Mouse (Mus musculus): Measurements from ENCODE around the gene Mylk3. TPM values are rescaled to one million over a fixed set of nuclear protein-coding genes. Genes with fewer than 3 reads are reported as not detected.
A peak's percentile ranks its signal among the peaks of the same experiment; 100 is the strongest.

The Mylk3 gene
- polyA plus RNA-seq, 1 experiment from 2014 or later = 40.7 TPM

- H3K4me1 ChIP-seq = 0 out of 2 replicates have a peak, but pooled peaks cover 4% of the 10 kb centered on the region
- H3K27me3 ChIP-seq (replicated peaks) = no peaks in the 10 kb centered on the region
- 82% methylated on average over 4 of the region's 4 CpGs for WGBS (ENCODE audit: insufficient replicate concordance)
- no peak overlapping the region for H3K4me3 ChIP-seq
- peaks cover 84% of the 10 kb centered on the region for H3K36me3 ChIP-seq
- H3K4me2 ChIP-seq = no peak overlapping the region
- H3K9ac ChIP-seq = no peak overlapping the region
- no peak overlapping the region for H3K27ac ChIP-seq
- no peak for ATAC-seq
- no peaks in the 10 kb centered on the region for H3K9me3 ChIP-seq (replicated peaks)
These were observed 32.9 kb downstream of the Mylk3 start for GRCm38 (mm10) chr8:85353287-85353686.

DNA sequence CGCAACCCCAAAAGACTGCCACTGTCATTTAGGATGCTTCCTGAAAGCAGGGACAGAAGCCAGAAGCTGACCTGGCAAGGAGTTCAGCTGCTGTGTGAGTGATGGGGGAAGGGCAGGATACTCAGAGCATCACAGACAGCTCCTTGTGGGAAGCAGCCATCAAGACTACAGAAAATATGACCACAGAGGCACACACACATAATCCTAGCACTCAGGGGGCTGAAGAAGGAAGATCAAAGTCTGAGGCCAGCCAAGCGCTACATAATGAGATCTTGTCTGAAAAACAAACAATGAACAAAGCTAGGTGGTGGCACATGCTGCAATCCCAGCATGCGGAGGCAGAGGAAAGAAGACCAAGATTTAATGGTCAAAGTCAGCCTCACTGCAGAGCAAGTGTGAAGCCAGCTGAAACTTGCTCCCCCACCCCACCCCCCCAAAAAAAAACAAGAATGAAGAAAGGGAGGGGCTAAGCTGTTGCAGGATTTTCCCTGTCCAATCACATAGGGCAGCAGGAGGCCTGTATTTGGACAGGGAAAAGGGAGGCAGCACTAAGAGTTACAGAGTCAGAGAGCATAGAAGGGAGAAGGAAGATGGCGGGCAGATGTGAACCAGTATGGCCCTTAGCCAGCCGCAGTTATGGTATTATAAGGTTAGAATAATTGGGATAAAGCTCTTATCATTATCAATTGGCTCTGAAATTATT is 46.1 kb downstream of the Mylk3 start:
- no peak for ATAC-seq
- WGBS (ENCODE audit: insufficient replicate concordance) = 90% methylated on average over 5 of the region's 5 CpGs
- Histone ChIP-seq H3K4me1 (peaks cover 17% of the 10 kb centered on the region), H3K9ac (no peak overlapping the region), H3K36me3 (peaks cover 58% of the 10 kb centered on the region), H3K9me3 (replicated peaks) (no peaks in the 10 kb centered on the region), H3K27ac (no peak overlapping the region), H3K27me3 (replicated peaks) (no peaks in the 10 kb centered on the region), H3K4me3 (no peak overlapping the region), H3K4me2 (no peak overlapping the region)

- 74% methylated on average over 4 of the region's 4 CpGs for WGBS (ENCODE audit: insufficient replicate concordance)
- H3K27ac ChIP-seq = no peak overlapping the region
- peaks cover 21% of the 10 kb centered on the region for H3K4me1 ChIP-seq
- H3K4me2 ChIP-seq = no peak overlapping the region
- no peaks in the 10 kb centered on the region for H3K27me3 ChIP-seq (replicated peaks)
- H3K9ac ChIP-seq = no peak overlapping the region
- peaks cover 61% of the 10 kb centered on the region for H3K36me3 ChIP-seq
- no peak overlapping the region for H3K4me3 ChIP-seq
- ATAC-seq = no peak
- H3K9me3 ChIP-seq (replicated peaks) = no peaks in the 10 kb centered on the region
These were observed 48.5 kb downstream of the Mylk3 start for GRCm38 (mm10) chr8:85337681-85338080.

GRCm38 (mm10) chr8:85336211-85336933 is 49.8 kb downstream of the Mylk3 start:
- no peak for ATAC-seq
- no peak overlapping the region for H3K4me2 ChIP-seq
- H3K36me3 ChIP-seq = peaks cover 57% of the 10 kb centered on the region
- no peaks in the 10 kb centered on the region for H3K27me3 ChIP-seq (replicated peaks)
- H3K9ac ChIP-seq = no peak overlapping the region
- H3K27ac ChIP-seq = peak overlapping the region; percentile 29
- H3K9me3 ChIP-seq (replicated peaks) = no peaks in the 10 kb centered on the region
- peaks cover 21% of the 10 kb centered on the region for H3K4me1 ChIP-seq
- WGBS (ENCODE audit: insufficient replicate concordance) = 72% methylated on average over 6 of the region's 6 CpGs
- no peak overlapping the region for H3K4me3 ChIP-seq

GRCm38 (mm10) chr8:85335105-85335504 is 51.0 kb downstream of the Mylk3 start:
- H3K27me3 ChIP-seq (replicated peaks) = no peaks in the 10 kb centered on the region
- peaks cover 21% of the 10 kb centered on the region for H3K4me1 ChIP-seq
- no peak overlapping the region for H3K4me3 ChIP-seq
- ATAC-seq = peak; percentile 74
- H3K36me3 ChIP-seq = peaks cover 52% of the 10 kb centered on the region
- peak overlapping the region; percentile 39 for H3K27ac ChIP-seq
- no peaks in the 10 kb centered on the region for H3K9me3 ChIP-seq (replicated peaks)
- H3K9ac ChIP-seq = no peak overlapping the region
- 0 out of 2 replicates have a peak overlapping the region, but pooled peaks have one; percentile 2 for H3K4me2 ChIP-seq

GRCm38 (mm10) chr8:85329506-85329905 is 56.6 kb downstream of the Mylk3 start:
- H3K4me2 ChIP-seq = no peak overlapping the region
- H3K9me3 ChIP-seq (replicated peaks) = no peaks in the 10 kb centered on the region
- H3K27ac ChIP-seq = no peak overlapping the region
- no peak overlapping the region for H3K9ac ChIP-seq
- no peaks in the 10 kb centered on the region; the same call in 1 of the 2 replicates for H3K4me1 ChIP-seq
- H3K27me3 ChIP-seq (replicated peaks) = no peaks in the 10 kb centered on the region
- WGBS (ENCODE audit: insufficient replicate concordance) = 70% methylated on average over 1 of the region's 1 CpGs
- peaks cover 72% of the 10 kb centered on the region for H3K36me3 ChIP-seq
- no peak overlapping the region for H3K4me3 ChIP-seq
- ATAC-seq = no peak

GRCm38 (mm10) chr8:85327036-85327435 is 59.1 kb downstream of the Mylk3 start:
- H3K36me3 ChIP-seq = peaks cover 75% of the 10 kb centered on the region
- ATAC-seq = no peak
- 74% methylated on average over 9 of the region's 9 CpGs for WGBS (ENCODE audit: insufficient replicate concordance)

DNA sequence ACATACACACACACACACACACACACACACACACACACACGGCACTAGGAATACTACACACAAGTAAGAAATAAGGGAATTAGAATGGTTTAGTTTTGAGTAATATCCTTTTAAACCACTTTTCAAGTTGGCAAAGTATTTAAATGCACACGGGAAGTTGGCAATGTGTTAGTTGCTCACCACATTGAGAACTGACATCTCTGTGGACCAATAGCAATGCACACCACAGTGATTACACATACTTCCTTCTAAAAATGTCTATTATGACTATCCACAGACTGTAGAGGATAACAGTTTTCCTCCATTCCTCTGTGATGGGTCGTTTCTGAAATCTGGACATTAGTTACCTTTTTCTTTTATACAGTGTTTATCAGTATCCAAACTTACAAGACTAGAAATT is 63.1 kb downstream of the Mylk3 start:
- no peak overlapping the region for H3K4me3 ChIP-seq
- H3K27ac ChIP-seq = no peak overlapping the region
- H3K36me3 ChIP-seq = peaks cover 64% of the 10 kb centered on the region
- H3K4me2 ChIP-seq = no peak overlapping the region
- no peak for ATAC-seq
- peaks cover 32% of the 10 kb centered on the region for H3K4me1 ChIP-seq
- H3K9me3 ChIP-seq (replicated peaks) = peaks cover 4% of the 10 kb centered on the region; the same call in 1 of the 2 replicates
- no peaks in the 10 kb centered on the region for H3K27me3 ChIP-seq (replicated peaks)
- WGBS (ENCODE audit: insufficient replicate concordance) = 75% methylated on average over 3 of the region's 3 CpGs
- no peak overlapping the region for H3K9ac ChIP-seq

More at GRCm38 (mm10) chr8:85327036-85327435, 59.1 kb downstream of the Mylk3 start:
- Histone ChIP-seq H3K4me2 (no peak overlapping the region), H3K9me3 (replicated peaks) (no peaks in the 10 kb centered on the region), H3K27me3 (replicated peaks) (no peaks in the 10 kb centered on the region), H3K27ac (no peak overlapping the region), H3K4me1 (peaks cover 10% of the 10 kb centered on the region), H3K9ac (no peak overlapping the region), H3K4me3 (no peak overlapping the region)

GRCm38 (mm10) chr8:85321981-85322380 is 64.2 kb downstream of the Mylk3 start:
- Histone ChIP-seq H3K27ac (no peak overlapping the region), H3K4me1 (peaks cover 40% of the 10 kb centered on the region), H3K9me3 (replicated peaks) (peaks cover 5% of the 10 kb centered on the region; the same call in 1 of the 2 replicates), H3K4me3 (no peak overlapping the region), H3K27me3 (replicated peaks) (no peaks in the 10 kb centered on the region), H3K36me3 (peaks cover 54% of the 10 kb centered on the region), H3K9ac (no peak overlapping the region), H3K4me2 (no peak overlapping the region)
- WGBS (ENCODE audit: insufficient replicate concordance) = 88% methylated on average over 15 of the region's 15 CpGs
- no peak for ATAC-seq

DNA sequence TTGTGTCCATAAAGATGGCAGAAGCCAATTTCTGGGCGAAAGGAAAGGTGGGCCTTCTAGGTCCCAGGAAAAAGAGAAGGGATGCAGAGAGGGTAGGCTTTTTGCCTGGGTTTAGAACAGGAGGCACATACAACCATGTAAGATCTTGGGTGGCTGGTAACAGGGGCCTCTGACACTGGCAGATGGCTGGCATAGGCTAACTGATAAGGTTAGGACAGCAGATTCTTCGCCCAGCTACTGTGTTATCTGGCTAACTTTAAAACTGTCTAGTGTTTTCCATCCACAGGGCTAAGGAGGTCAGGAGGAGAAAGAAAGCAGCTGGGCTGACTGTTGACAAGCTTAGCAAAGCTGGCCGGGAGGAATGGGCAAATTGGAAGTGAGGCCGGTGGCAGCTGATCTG is 67.6 kb downstream of the Mylk3 start:
- peak overlapping the region; percentile 90 for H3K27ac ChIP-seq
- peak overlapping the region; percentile 50; the same call in 1 of the 2 replicates for H3K9ac ChIP-seq
- H3K36me3 ChIP-seq = peaks cover 22% of the 10 kb centered on the region
- H3K4me3 ChIP-seq = peak overlapping the region; percentile 10; the same call in 1 of the 2 replicates
- H3K27me3 ChIP-seq (replicated peaks) = no peaks in the 10 kb centered on the region
- peaks cover 43% of the 10 kb centered on the region for H3K4me1 ChIP-seq
- 45% methylated on average over 4 of the region's 4 CpGs for WGBS (ENCODE audit: insufficient replicate concordance)
- peak overlapping the region; percentile 60 for H3K4me2 ChIP-seq
- H3K9me3 ChIP-seq (replicated peaks) = peaks cover 5% of the 10 kb centered on the region; the same call in 1 of the 2 replicates
- peak; percentile 99 for ATAC-seq

DNA sequence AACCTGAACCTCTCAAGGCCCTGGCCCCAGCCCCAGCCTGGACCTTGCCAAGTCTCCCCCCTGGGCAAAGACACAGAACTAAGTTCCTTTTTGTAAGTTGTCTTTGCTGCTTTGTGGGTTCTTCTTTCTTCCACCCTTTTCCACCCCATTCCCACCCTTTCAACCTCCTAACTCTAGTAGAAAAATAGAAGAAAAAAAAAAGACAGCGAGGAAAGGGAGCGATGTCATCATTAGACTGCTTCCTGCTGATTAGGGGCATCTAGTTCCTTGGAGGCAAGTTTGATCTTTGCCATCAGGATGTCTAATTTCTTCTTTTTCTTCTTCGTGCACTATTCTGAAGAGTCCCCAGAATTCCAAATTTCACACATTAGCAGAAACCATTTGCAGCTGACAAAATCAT is 73.1 kb downstream of the Mylk3 start:
- peaks cover 17% of the 10 kb centered on the region for H3K36me3 ChIP-seq
- peaks cover 25% of the 10 kb centered on the region for H3K4me1 ChIP-seq
- peaks cover under 1% of the 10 kb centered on the region; the same call in 1 of the 2 replicates for H3K9me3 ChIP-seq (replicated peaks)
- no peak overlapping the region for H3K9ac ChIP-seq
- peak overlapping the region; percentile 56 for H3K27ac ChIP-seq
- H3K4me3 ChIP-seq = no peak overlapping the region
- no peaks in the 10 kb centered on the region for H3K27me3 ChIP-seq (replicated peaks)
- WGBS (ENCODE audit: insufficient replicate concordance) = 18% methylated on average over 3 of the region's 3 CpGs
- no peak for ATAC-seq
- no peak overlapping the region for H3K4me2 ChIP-seq

GRCm38 (mm10) chr8:85311743-85312142 is 74.4 kb downstream of the Mylk3 start:
- Histone ChIP-seq H3K4me1 (peaks cover 18% of the 10 kb centered on the region; the same call in 1 of the 2 replicates), H3K4me3 (no peak overlapping the region), H3K9me3 (replicated peaks) (no peaks in the 10 kb centered on the region), H3K4me2 (no peak overlapping the region), H3K9ac (no peak overlapping the region), H3K27ac (no peak overlapping the region), H3K36me3 (peaks cover 29% of the 10 kb centered on the region), H3K27me3 (replicated peaks) (no peaks in the 10 kb centered on the region)
- ATAC-seq = peak; percentile 68; the same call in 1 of the 2 replicates
